Mouse (Mus musculus) midbrain, embryonic 16.5 days (tissue): ENCODE measurements around the gene Ddx10. TPM values are rescaled to one million over a fixed set of nuclear protein-coding genes. Genes with fewer than 3 reads are reported as not detected.
"Not testable (repeated sequence)": the region's sequence is repeated elsewhere in the genome, so short reads cannot be mapped to it uniquely, and the experiment has no call there.

Source experiments
- ATAC-seq: fragments of 200-750 bp; cut with Nextera tagmentation; 2 replicates; pipeline ENCODE4 v1.8.0; 2017; ENCODE audit warnings: moderate TSS enrichment
- H3K27ac ChIP-seq: fragments of 300-500 bp; sonication (generic); 2 replicates; pipeline ENCODE4 v1.5.1; 2014; ENCODE audit warnings: mild to moderate bottlenecking, low read length, mixed read lengths
- H3K27me3 ChIP-seq: fragments of 300-500 bp; sonication (generic); 2 replicates; pipeline ENCODE4 v1.6.1; 2014; ENCODE audit warnings: low read depth, low read length, mixed read lengths; ENCODE audit not compliant: control insufficient read depth, insufficient read depth
- H3K36me3 ChIP-seq: fragments of 300-500 bp; sonication (generic); 2 replicates; pipeline ENCODE4 v1.6.1; 2014; ENCODE audit warnings: mild to moderate bottlenecking, low read length, moderate library complexity, mixed read lengths; ENCODE audit not compliant: control insufficient read depth, insufficient read depth
- H3K4me1 ChIP-seq: fragments of 300-500 bp; sonication (generic); 2 replicates; pipeline ENCODE4 v1.6.1; 2014; ENCODE audit warnings: mild to moderate bottlenecking, low read length, mixed read lengths; ENCODE audit not compliant: control insufficient read depth, insufficient read depth
- H3K4me2 ChIP-seq: fragments of 300-500 bp; sonication (generic); 2 replicates; pipeline ENCODE4 v1.6.1; 2014; ENCODE audit warnings: mild to moderate bottlenecking, low read length, mixed read lengths
- H3K4me3 ChIP-seq: fragments of 300-500 bp; sonication (generic); 2 replicates; pipeline ENCODE4 v1.5.1; 2014; ENCODE audit warnings: low read depth, mild to moderate bottlenecking, low read length, moderate library complexity, mixed read lengths
- H3K9ac ChIP-seq: fragments of 300-500 bp; sonication (generic); 2 replicates; pipeline ENCODE4 v1.6.1; 2014; ENCODE audit warnings: low read depth, low read length, mixed read lengths
- H3K9me3 ChIP-seq: fragments of 300-500 bp; sonication (generic); replicated peaks from 2 replicates; pipeline ENCODE4 v1.6.1; 2014; ENCODE audit warnings: mild to moderate bottlenecking, low read length, mixed read lengths; ENCODE audit not compliant: control insufficient read depth, poor library complexity, severe bottlenecking
- WGBS: fragments of 180-500 bp; shearing (Covaris S2); extraction: QIAGEN DNeasy Blood & Tissue Kit; methylation state at CpG from one replicate; pipeline ENCODE4 v1.1.7; 2014; 5-methylcytosine and 5-hydroxymethylcytosine counted together
- polyA plus RNA-seq: library from polyadenylated mRNA; unstranded; fragments of >200 nt; fragmentation: Nextera tagmentation; extraction: Ambion mirVana; gene quantifications from 2 replicates; pipeline ENCODE4 v1.2.1, GENCODE M21; 2015

Ddx10 gene
- polyA plus RNA-seq, 1 experiment from 2014 or later, result 24.8 TPM

DNA sequence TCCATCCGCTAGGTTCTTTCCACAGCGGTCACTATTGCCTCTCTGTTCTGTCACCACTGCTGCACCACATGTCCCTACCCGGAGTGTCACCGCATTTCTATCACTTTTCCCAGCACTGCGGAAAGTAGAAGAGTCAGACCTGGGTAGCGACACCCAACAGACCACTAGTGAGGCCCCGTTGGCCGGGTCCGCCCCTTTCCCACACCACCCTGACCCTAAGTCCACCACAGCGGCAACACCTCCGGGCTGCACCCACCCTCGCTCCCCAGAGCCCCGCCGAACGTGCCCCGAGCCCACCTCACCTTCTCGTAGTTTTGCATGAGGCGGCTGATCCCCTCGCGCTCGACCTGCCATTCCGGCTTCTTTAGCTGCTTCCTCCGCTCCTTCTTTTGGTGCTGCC, 337 bp downstream of the Ddx10 start:
- Histone ChIP-seq H3K36me3 (no peaks in the 10 kb centered on the region), H3K4me2 (peak overlapping the region; percentile 89), H3K27me3 (no peaks in the 10 kb centered on the region), H3K4me3 (peak overlapping the region; percentile 77), H3K9ac (peak overlapping the region; percentile 80), H3K4me1 (peaks cover 18% of the 10 kb centered on the region), H3K27ac (peak overlapping the region; percentile 44; the same call in 1 of the 2 replicates), H3K9me3 (no peaks in the 10 kb centered on the region)
- 1% methylated on average over 23 of the region's 23 CpGs for WGBS
- ATAC-seq, result peak; percentile 66

DNA sequence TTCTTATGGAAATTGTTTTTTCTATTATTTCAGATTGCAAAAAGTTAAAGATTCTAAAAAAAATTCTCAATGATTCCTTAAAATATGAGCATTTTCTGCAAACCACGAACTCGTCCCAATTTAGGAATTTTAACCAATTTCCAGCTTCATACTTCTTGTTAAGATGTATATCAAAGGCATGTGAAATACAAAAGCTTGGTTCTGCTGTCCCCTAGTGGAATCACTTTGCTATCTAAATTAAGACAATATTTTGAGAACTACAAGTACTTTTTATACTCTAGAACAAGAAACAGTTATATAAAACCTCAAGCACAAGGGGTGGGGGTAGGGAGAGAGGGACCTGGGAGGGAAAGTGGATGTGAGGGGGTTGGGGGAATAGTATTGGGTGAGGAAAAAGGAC, 29.7 kb downstream of the Ddx10 start:
- no peaks in the 10 kb centered on the region for H3K27me3 ChIP-seq
- H3K4me3 ChIP-seq, result no peak overlapping the region
- no peak overlapping the region for H3K9ac ChIP-seq
- no peak overlapping the region for H3K27ac ChIP-seq
- H3K4me2 ChIP-seq, result no peak overlapping the region
- H3K36me3 ChIP-seq, result no peaks in the 10 kb centered on the region
- H3K9me3 ChIP-seq, result no peaks in the 10 kb centered on the region
- no peaks in the 10 kb centered on the region for H3K4me1 ChIP-seq
- no peak for ATAC-seq
- whole genome bisulfite sequencing, result 78% methylated on average over 2 of the region's 2 CpGs

DNA sequence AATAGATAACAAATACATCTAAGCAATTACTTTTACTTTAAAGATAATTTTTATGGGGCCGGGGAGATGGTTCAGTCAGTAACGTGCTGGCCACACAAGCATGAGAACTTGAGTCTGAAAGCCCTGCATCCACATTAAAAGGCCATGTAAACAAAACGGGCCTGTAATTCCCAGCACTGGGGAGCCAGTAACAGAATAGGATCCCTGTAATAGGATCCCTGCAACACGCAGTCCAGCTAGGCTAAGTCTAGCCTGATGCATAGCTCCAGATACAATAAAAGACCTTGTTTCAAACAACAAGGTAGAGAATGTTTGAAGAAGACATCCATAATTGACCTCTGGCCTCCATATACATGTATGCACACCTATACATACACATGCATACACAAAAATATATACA, 39.6 kb downstream of the Ddx10 start:
- 80% methylated on average over 4 of the region's 4 CpGs for WGBS
- Histone ChIP-seq H3K4me2 (no peak overlapping the region), H3K27ac (no peak overlapping the region), H3K4me3 (no peak overlapping the region), H3K36me3 (peaks cover 5% of the 10 kb centered on the region), H3K4me1 (no peaks in the 10 kb centered on the region), H3K9me3 (no peaks in the 10 kb centered on the region), H3K9ac (no peak overlapping the region), H3K27me3 (no peaks in the 10 kb centered on the region)
- no peak for ATAC-seq

DNA sequence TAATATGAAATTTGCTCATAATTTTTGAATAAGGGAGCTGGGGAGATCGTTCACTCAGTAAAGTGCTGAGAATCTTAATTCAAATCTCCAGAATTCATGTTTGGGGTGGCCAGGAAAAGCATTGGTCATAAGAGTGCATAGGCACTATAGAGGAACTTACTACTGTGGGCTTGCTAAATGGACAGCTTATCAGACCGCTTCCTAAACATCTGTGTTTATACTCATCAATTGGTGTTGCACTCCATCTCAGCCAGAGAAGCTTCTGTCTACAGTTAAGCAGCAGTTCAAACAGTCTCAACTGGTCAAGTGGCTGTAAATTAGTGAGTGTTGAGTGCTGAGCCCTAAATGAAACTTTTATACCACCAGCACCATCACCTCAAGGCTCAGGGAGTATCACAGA, 73.3 kb downstream of the Ddx10 start:
- Histone ChIP-seq H3K27ac (no peak overlapping the region), H3K4me3 (no peak overlapping the region), H3K4me2 (no peak overlapping the region), H3K36me3 (no peaks in the 10 kb centered on the region), H3K4me1 (no peaks in the 10 kb centered on the region), H3K9me3 (no peaks in the 10 kb centered on the region), H3K27me3 (no peaks in the 10 kb centered on the region), H3K9ac (no peak overlapping the region)
- WGBS, result 94% methylated on average over 2 of the region's 2 CpGs
- no peak for ATAC-seq

DNA sequence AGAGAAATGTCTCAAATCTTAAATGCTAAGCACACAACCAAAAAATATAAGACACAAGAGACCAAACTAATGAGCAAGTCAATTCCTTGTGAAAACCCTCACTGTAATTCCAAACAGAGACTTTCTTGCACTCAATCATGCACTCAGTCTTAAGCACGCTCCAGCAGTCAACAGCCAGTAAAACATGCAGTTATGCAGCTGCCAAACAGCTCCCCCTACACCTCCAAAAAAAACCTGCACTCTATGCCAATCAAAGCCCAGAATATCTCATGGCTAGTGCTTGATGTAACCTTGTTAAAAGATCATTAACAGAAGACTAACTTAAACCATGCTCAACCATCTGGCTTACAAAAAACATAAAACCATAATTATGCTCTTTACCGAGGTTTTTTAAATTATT, 74.6 kb downstream of the Ddx10 start:
- Histone ChIP-seq H3K36me3 (no peaks in the 10 kb centered on the region), H3K9me3 (no peaks in the 10 kb centered on the region), H3K4me1 (no peaks in the 10 kb centered on the region), H3K4me3 (no peak overlapping the region), H3K9ac (no peak overlapping the region), H3K27ac (no peak overlapping the region), H3K27me3 (no peaks in the 10 kb centered on the region), H3K4me2 (no peak overlapping the region)
- 69% methylated on average over 2 of the region's 2 CpGs for WGBS
- no peak for ATAC-seq

DNA sequence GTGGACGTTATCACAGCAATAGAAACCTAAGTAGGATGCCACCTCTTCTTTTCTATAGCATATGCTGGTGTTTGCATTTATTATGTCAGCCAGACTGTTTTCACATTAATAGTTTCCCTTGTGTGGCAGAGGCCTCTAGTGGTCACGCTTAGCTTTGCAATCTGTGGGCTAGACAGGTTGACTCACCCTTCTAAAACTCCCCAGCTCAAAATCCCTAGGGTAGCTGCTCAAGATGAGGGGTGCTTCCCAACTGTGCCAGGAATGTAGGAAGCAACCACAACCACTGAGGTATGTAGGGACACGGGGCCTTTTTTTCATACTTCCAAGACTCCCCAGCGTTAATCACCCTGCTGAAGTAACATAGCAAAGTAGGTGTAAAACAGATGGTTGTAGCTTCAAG, 103.6 kb downstream of the Ddx10 start:
- no peaks in the 10 kb centered on the region for H3K9me3 ChIP-seq
- H3K4me1 ChIP-seq, result no peaks in the 10 kb centered on the region
- H3K9ac ChIP-seq, result no peak overlapping the region
- H3K36me3 ChIP-seq, result no peaks in the 10 kb centered on the region
- ATAC-seq, result no peak
- H3K27ac ChIP-seq, result no peak overlapping the region
- H3K27me3 ChIP-seq, result no peaks in the 10 kb centered on the region
- WGBS, result 25% methylated on average over 4 of the region's 4 CpGs
- H3K4me2 ChIP-seq, result no peak overlapping the region
- no peak overlapping the region for H3K4me3 ChIP-seq

DNA sequence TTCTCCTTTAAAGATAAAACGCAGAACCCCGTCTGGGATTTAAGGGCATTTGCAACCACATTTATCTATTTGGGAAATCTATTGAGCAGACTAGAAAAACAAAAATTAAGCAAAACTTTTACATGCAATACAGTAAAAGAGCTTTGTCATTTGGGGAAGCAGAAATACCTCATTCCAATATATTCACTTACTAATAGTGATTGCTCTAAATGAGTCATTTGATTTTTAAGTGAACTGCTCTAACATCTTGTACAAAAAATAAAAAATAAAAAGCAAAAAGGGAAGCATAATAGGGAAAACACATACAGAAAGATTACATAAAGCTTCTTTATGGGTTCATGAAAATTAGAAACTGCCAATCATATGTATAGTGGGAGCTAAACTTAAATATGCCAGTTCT, 104.3 kb downstream of the Ddx10 start:
- Histone ChIP-seq H3K4me3 (no peak overlapping the region), H3K9ac (no peak overlapping the region), H3K27ac (no peak overlapping the region), H3K9me3 (no peaks in the 10 kb centered on the region), H3K36me3 (no peaks in the 10 kb centered on the region), H3K4me2 (no peak overlapping the region), H3K4me1 (no peaks in the 10 kb centered on the region), H3K27me3 (no peaks in the 10 kb centered on the region)
- no peak for ATAC-seq
- 79% methylated on average over 2 of the region's 2 CpGs for WGBS

DNA sequence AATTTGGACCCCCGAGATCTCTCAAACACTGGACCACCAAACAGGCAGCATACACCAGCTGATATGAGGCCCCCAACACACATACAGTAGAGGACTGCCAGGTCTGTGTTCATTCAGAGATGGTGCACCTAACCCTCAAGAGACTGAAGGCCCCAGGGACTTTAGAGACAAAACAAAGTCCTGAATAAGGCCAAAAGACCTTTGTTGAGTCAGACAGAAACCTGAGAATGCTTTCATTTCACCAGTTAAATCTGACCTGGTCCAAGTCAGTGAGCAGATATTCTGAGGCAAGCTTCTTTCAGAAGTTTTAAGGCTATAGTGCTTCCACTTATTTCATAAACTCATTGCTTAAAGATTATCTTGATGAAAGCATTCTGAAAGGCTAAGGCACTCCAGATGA, 105.4 kb downstream of the Ddx10 start:
- ATAC-seq, H3K27me3 ChIP-seq, H3K9ac ChIP-seq, H3K4me2 ChIP-seq, H3K27ac ChIP-seq, H3K4me1 ChIP-seq, H3K36me3 ChIP-seq, H3K9me3 ChIP-seq, H3K4me3 ChIP-seq: not testable (repeated sequence)
- WGBS, result 74% methylated on average over 1 of the region's 1 CpGs

DNA sequence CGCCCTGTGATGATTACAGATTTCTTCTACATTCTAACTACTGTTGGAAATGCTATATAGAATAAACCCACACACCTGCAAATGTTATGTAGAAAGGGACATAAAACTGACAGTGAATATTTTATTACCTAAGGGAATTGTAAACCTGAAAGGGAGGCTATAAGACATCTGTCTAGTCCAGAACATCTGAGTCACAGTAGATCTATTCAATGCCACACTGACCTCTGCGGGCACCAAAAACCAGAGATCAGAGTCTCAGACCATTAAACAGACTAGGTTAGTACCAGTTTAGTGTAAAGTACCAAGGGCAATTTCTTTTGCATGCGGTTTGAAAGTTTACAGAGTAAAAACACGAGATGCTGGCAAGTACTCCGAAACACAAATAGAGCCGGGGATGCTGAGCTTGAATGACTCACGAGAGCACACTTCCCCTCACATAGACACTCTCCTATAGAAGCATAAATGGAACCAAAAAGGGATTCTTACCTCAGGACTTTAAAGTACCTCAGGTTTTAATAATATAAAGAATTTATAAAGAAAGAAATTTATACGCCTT, 107.2 kb downstream of the Ddx10 start:
- no peak overlapping the region for H3K27ac ChIP-seq
- no peak overlapping the region for H3K4me3 ChIP-seq
- H3K4me1 ChIP-seq, result no peaks in the 10 kb centered on the region
- no peak for ATAC-seq
- no peaks in the 10 kb centered on the region for H3K36me3 ChIP-seq
- H3K4me2 ChIP-seq, result no peak overlapping the region
- H3K27me3 ChIP-seq, result no peaks in the 10 kb centered on the region
- H3K9ac ChIP-seq, result no peak overlapping the region
- no peaks in the 10 kb centered on the region for H3K9me3 ChIP-seq
- 87% methylated on average over 8 of the region's 8 CpGs for WGBS
